Mouse (Mus musculus) megakaryocyte, embryonic 14.5 days (primary cell): Measurements from ENCODE around the gene Gpx3.

Experiments
- FLI1 ChIP-seq: IDR thresholded peaks from 2 replicates; pipeline ENCODE4 v1.6.1; 2012; ENCODE audit warnings: low read length, inconsistent platforms, mixed read lengths
- GATA1 ChIP-seq: IDR thresholded peaks from 3 replicates; pipeline ENCODE4 v1.6.1; 2012; ENCODE audit warnings: mixed read lengths, low read length, inconsistent platforms, borderline replicate concordance

DNA sequence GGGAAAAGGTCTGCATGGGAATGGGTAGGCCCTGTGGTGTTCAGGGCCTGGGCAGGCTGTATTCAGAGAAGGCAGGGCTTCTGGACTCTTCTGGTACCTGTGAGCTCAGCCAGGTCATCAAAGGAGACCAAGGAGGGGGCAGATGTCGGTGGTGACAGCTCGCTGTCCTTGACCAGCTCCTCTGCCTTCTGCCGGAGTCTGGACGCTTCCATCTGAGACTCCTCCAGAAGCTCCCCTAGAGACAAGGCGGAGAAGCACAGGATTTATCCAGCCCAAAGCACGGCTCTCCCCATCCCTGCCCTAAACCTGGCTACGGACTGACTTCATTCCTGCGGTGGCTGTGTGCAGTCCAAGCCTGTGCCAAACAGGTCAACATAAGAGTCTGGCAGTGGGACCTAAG, 37.2 kb downstream of the Gpx3 start:
- TF ChIP-seq FLI1 (no peak), GATA1 (no peak)
